Mouse (Mus musculus) midbrain, embryonic 12.5 days (tissue): ENCODE measurements around the gene Supt5. TPM values are rescaled to one million over a fixed set of nuclear protein-coding genes. Genes with fewer than 3 reads are reported as not detected.

ENCODE experiments used
- ATAC-seq: fragments of 200-750 bp; cut with Nextera tagmentation; 2 replicates; pipeline ENCODE4 v1.8.0; 2017; ENCODE audit warnings: low read depth, moderate TSS enrichment, moderate library complexity; ENCODE audit not compliant: low FRiP score
- H3K27ac ChIP-seq: fragments of 300-500 bp; sonication (generic); replicated peaks from 2 replicates; pipeline ENCODE4 v1.5.1; 2016; ENCODE audit warnings: mild to moderate bottlenecking
- H3K27me3 ChIP-seq: fragments of 300-500 bp; sonication (generic); 2 replicates; pipeline ENCODE4 v1.6.1; 2016; ENCODE audit warnings: mild to moderate bottlenecking
- H3K36me3 ChIP-seq: fragments of 300-500 bp; sonication (generic); 2 replicates; pipeline ENCODE4 v1.6.1; 2016
- H3K4me1 ChIP-seq: fragments of 300-500 bp; sonication (generic); 2 replicates; pipeline ENCODE4 v1.6.1; 2016
- H3K4me2 ChIP-seq: fragments of 300-500 bp; sonication (generic); replicated peaks from 2 replicates; pipeline ENCODE4 v1.6.1; 2016; ENCODE audit warnings: mild to moderate bottlenecking, moderate library complexity
- H3K4me3 ChIP-seq: fragments of 300-500 bp; sonication (generic); 2 replicates; pipeline ENCODE4 v1.5.1; 2016; ENCODE audit warnings: mild to moderate bottlenecking
- H3K9ac ChIP-seq: fragments of 300-500 bp; sonication (generic); replicated peaks from 2 replicates; pipeline ENCODE4 v1.6.1; 2016; ENCODE audit warnings: mild to moderate bottlenecking, moderate library complexity
- H3K9me3 ChIP-seq: fragments of 300-500 bp; sonication (generic); 2 replicates; pipeline ENCODE4 v1.6.1; 2016; ENCODE audit warnings: mild to moderate bottlenecking
- WGBS: fragments of 180-500 bp; shearing (Covaris S2); methylation state at CpG from one replicate; pipeline ENCODE4 v1.1.7; 2016; 5-methylcytosine and 5-hydroxymethylcytosine counted together
- polyA plus RNA-seq: library from polyadenylated mRNA; unstranded; fragments of >200 nt; fragmentation: Nextera tagmentation; extraction: Ambion mirVana; gene quantifications from 2 replicates; pipeline ENCODE4 v1.2.1, GENCODE M21; 2016

The Supt5 gene
- polyA plus RNA-seq, 1 experiment from 2014 or later, result 105 TPM

DNA sequence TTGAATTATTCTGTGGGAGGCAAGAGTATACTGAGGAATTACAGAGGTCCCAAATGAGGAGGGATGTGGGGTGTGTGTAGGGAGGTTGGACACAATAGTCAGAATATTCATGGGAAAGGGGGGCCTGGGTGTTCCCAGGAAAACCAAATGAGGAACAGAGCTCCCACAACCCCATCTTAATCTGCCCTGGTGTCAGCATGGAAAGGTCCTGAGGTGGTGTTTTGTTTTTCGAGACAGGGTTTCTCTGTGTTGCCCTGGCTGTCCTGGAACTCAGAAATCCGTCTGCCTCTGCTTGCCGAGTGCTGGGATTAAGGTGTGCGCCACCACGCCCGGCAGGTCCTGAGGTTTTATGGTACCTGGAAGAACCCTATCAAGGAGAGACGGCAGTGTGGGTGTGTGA is 19.9 kb upstream of the Supt5 start:
- peak; percentile 31; the same call in 1 of the 2 replicates for ATAC-seq
- peak overlapping the region; percentile 54 for H3K27ac ChIP-seq

GRCm38 (mm10) chr7:28357984-28358383 is 19.4 kb upstream of the Supt5 start:
- H3K9ac ChIP-seq, result peak overlapping the region; percentile 39
- peak; percentile 21; the same call in 1 of the 2 replicates for ATAC-seq

More for the DNA sequence above, 19.9 kb upstream of the Supt5 start:
- peaks cover 60% of the 10 kb centered on the region for H3K36me3 ChIP-seq
- 0 out of 2 replicates have a peak overlapping the region, but pooled peaks have one; percentile 2 for H3K4me2 ChIP-seq
- no peak overlapping the region for H3K4me3 ChIP-seq
- no peaks in the 10 kb centered on the region for H3K9me3 ChIP-seq
- H3K27me3 ChIP-seq, result no peaks in the 10 kb centered on the region
- H3K9ac ChIP-seq, result peak overlapping the region; percentile 39
- 39% methylated on average over 7 of the region's 7 CpGs for WGBS
- H3K4me1 ChIP-seq, result peaks cover 26% of the 10 kb centered on the region

DNA sequence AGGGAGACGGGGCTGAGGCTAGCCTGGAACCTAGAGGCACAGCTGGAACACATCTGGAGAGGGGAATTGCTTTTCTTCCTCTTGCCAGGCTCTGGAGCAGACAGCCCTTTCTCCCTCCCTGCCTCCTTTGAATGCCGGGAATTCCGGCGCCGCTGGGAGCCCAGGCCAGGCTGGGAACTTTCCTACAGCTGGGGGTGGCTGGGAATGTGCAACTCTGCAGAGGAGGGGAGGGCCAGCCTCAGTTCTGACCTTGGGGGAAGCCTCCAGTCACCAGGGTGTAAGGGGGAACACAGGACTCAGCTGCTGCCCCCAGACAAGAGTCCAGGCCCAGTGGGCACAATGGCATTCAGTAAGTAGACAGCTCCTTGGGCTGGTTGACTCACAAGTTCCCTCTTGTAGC is 18.4 kb upstream of the Supt5 start:
- no peaks in the 10 kb centered on the region for H3K9me3 ChIP-seq
- no peak for ATAC-seq
- H3K36me3 ChIP-seq, result peaks cover 59% of the 10 kb centered on the region
- no peak overlapping the region for H3K9ac ChIP-seq
- WGBS, result 3% methylated on average over 5 of the region's 5 CpGs
- H3K4me2 ChIP-seq, result no peak overlapping the region
- H3K4me3 ChIP-seq, result no peak overlapping the region
- H3K4me1 ChIP-seq, result peaks cover 28% of the 10 kb centered on the region
- no peaks in the 10 kb centered on the region for H3K27me3 ChIP-seq
- peak overlapping the region; percentile 54 for H3K27ac ChIP-seq

More at GRCm38 (mm10) chr7:28357984-28358383, 19.4 kb upstream of the Supt5 start:
- Histone ChIP-seq H3K4me3 (no peak overlapping the region), H3K27ac (peak overlapping the region; percentile 54), H3K27me3 (no peaks in the 10 kb centered on the region), H3K9me3 (no peaks in the 10 kb centered on the region), H3K36me3 (peaks cover 64% of the 10 kb centered on the region), H3K4me1 (peaks cover 26% of the 10 kb centered on the region), H3K4me2 (0 out of 2 replicates have a peak overlapping the region, but pooled peaks have one; percentile 2)
- 1% methylated on average over 5 of the region's 5 CpGs for WGBS

DNA sequence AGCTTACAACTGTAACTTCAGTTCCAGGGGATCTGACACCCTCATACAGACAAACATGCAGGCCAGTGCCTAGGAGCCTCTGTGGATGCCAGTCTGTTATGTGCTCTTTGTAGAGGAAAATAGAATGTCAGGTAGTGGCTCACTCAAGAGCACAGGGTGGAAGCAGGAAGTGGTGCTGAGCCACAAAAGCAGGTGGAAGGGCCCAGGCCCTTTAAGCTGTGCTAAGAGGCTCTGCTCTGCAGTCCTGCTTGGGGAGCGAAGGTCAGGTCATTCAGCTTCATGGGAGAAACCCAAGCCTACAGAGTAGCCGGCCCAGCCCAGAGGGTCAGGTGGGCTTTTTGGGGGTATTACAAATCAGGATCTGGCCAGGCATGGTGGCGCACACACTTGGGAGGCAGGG is 16.7 kb upstream of the Supt5 start:
- Histone ChIP-seq H3K4me3 (no peak overlapping the region), H3K36me3 (peaks cover 42% of the 10 kb centered on the region), H3K4me1 (peaks cover 38% of the 10 kb centered on the region), H3K27me3 (no peaks in the 10 kb centered on the region), H3K9ac (no peak overlapping the region), H3K4me2 (no peak overlapping the region), H3K27ac (no peak overlapping the region), H3K9me3 (no peaks in the 10 kb centered on the region)
- ATAC-seq, result no peak
- 87% methylated on average over 3 of the region's 3 CpGs for WGBS

DNA sequence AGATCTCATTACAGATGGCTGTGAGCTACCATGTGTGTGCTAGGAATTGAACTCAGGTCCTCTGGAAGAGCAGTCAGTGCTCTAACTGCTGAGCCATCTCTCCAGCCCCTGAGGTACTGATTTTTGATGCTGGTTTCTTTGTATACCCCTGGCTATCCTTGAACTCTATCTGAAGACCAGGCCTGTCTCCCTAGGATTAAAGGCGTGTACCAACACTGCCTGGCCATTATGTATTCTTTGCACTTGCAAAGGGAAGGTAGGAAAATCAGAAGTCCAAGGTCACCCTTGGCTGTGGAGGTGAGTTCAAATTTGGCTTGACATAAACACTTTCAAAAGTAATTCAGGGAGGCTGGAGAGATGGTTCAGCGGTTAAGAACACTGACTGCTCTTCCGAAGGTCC is 16.1 kb upstream of the Supt5 start:
- H3K4me2 ChIP-seq, result no peak overlapping the region
- H3K27me3 ChIP-seq, result no peaks in the 10 kb centered on the region
- H3K36me3 ChIP-seq, result peaks cover 36% of the 10 kb centered on the region
- no peak overlapping the region for H3K4me3 ChIP-seq
- H3K9me3 ChIP-seq, result no peaks in the 10 kb centered on the region
- H3K9ac ChIP-seq, result no peak overlapping the region
- no peak overlapping the region for H3K27ac ChIP-seq
- no peak for ATAC-seq
- 93% methylated on average over 3 of the region's 3 CpGs for WGBS
- peaks cover 43% of the 10 kb centered on the region for H3K4me1 ChIP-seq

DNA sequence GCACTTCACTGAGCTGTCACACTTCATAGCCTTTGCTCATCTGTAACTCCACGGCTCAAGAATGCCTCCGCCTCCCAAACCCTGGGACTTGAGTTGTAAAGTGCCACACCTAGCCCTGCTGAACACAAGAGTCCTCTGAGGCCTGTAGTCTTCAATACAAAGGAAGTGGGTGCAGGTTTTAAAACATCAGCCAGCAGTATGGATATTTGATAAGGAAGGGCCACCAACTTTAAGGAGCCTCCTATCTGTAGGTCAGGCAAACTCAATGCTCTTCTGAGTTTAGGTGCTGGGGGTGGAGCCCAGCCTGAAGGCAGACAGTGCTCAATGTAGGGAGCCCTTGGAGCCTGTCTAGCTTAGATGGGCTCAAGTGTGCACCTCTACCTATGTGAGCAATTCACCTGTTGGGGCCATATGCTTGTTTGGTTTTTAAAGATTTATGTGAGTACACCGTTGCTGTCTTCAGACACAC is 15.6 kb upstream of the Supt5 start:
- no peaks in the 10 kb centered on the region for H3K9me3 ChIP-seq
- H3K9ac ChIP-seq, result no peak overlapping the region
- H3K4me1 ChIP-seq, result peaks cover 44% of the 10 kb centered on the region
- H3K27ac ChIP-seq, result no peak overlapping the region
- no peaks in the 10 kb centered on the region for H3K27me3 ChIP-seq
- H3K4me2 ChIP-seq, result no peak overlapping the region
- 87% methylated on average over 3 of the region's 3 CpGs for whole genome bisulfite sequencing
- H3K36me3 ChIP-seq, result peaks cover 32% of the 10 kb centered on the region
- H3K4me3 ChIP-seq, result no peak overlapping the region
- no peak for ATAC-seq

DNA sequence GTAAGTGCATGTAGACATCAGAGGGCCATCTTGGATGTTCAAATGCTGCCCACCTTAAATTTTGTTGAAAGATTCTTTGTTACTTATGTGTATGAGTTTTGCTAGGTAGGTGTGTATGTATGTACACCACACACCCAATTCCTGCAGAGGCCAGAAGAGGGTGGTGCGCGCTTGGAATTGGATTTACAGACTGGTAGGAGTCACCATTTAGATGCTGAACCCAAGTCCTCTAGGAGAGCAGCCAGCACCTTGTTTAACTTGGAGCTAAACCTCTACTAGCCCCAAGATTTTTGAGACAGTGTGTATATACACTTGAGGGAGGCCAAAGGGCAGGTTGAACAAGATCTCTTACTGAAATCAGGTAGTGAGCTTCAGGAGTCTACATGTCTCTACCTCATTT is 14.7 kb upstream of the Supt5 start:
- H3K9ac ChIP-seq, result no peak overlapping the region
- ATAC-seq, result no peak
- no peak overlapping the region for H3K4me2 ChIP-seq
- no peaks in the 10 kb centered on the region for H3K27me3 ChIP-seq
- no peaks in the 10 kb centered on the region for H3K9me3 ChIP-seq
- WGBS, result 94% methylated on average over 2 of the region's 2 CpGs
- peaks cover 37% of the 10 kb centered on the region for H3K4me1 ChIP-seq
- no peak overlapping the region for H3K27ac ChIP-seq
- peaks cover 32% of the 10 kb centered on the region for H3K36me3 ChIP-seq
- no peak overlapping the region for H3K4me3 ChIP-seq

DNA sequence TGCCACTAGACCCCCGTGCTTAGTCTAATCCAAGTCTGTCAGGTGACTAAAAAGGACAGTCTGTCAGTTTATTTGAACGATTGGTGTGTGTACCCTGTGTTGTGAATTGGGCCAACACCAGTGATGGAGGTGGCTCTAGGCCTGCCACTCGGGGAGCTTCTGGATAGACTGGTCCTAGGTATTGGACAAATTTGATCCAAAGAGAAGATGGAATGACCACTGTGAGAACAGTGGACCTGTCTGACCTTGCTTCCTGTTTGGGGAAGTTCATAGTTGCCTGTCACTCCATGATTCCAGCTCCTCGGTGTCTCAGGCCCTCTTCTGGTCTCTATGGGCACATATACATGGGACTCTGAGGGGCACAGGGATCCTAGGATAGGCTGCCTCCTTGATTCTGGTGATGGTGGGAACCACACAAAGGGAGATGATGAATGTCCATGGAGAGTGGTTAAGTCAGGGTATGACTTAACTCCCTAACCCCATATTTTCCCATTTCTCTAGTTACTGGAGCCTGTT is 13.2 kb upstream of the Supt5 start:
- H3K27me3 ChIP-seq, result no peaks in the 10 kb centered on the region
- ATAC-seq, result no peak
- H3K9ac ChIP-seq, result peak overlapping the region; percentile 96
- peak overlapping the region; percentile 91 for H3K4me3 ChIP-seq
- peaks cover 32% of the 10 kb centered on the region for H3K36me3 ChIP-seq
- peaks cover 22% of the 10 kb centered on the region for H3K4me1 ChIP-seq
- peak overlapping the region; percentile 95 for H3K4me2 ChIP-seq
- 43% methylated on average over 4 of the region's 4 CpGs for WGBS
- no peak overlapping the region for H3K27ac ChIP-seq
- no peaks in the 10 kb centered on the region for H3K9me3 ChIP-seq

DNA sequence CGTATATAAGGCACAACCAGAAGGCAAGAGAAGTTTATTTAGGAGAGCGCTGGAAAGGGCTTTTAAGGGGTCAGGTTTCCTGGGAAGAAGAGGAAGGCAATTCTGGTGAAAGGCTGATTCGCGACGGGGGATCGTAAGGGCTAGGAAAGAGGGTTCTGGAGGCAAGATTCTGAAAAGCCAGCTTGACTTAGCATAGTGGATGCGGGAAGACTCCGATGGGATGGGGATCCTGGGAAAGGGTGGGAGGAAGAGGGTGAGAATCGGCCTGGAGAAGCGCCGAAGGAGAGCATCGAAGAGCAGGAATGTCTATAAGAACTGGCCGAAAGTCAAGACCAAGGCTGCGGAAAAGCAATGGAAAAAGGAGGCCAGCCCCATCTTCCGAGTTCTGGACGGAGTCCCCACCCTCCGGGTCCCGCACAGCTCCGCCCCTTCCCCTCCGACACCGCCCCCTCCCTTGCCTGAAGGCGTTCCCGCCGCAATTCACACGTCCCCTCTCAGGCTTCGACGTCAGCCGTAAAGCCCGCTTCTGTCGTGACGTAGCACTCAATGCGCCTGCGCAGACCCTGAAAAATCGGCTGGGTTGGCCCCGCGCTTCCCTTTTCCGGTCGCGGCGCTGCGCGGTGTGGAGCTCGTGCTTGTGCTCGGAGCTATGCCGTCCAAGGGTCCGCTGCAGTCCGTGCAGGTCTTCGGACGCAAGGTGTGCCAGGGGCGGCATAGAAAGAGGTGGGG is 11.8 kb upstream of the Supt5 start, which contains the start of gene Rps16:
Gene Rps16, plus strand, starts transcription at position 498 of the 729 bp plus-strand sequence.
- H3K4me1 ChIP-seq, result peaks cover 19% of the 10 kb centered on the region
- peak within 1 kb of the TSS; percentile 96 for H3K9ac ChIP-seq
- WGBS, result 1% methylated on average over 50 of the region's 50 CpGs
- H3K36me3 ChIP-seq, result peaks cover 27% of the 10 kb centered on the region
- peak within 1 kb of the TSS; percentile 91 for H3K4me3 ChIP-seq
- H3K27me3 ChIP-seq, result no peaks in the 10 kb centered on the region
- ATAC-seq, result peak; percentile 93
- H3K9me3 ChIP-seq, result no peaks in the 10 kb centered on the region
- peak within 1 kb of the TSS; percentile 95 for H3K4me2 ChIP-seq
- H3K27ac ChIP-seq, result peak within 1 kb of the TSS; percentile 81

DNA sequence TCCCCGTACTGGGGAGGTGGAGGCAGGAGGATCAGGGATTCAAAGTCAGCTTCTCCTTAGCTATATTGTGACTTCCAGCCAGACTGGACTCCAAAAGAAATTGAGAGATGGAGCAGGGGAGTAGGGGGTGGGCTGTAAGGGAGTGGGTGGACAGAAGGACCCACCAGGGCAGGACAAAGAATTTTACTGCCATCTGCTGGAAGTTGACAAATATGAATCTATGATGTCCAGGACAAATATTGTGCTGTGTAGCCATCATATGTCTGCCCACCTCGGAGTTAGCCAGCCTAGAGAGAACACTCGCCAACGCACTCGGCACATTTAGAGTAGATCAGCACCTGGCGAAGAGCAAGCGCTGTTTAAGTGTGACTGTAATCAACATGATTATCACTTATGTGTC is 10.1 kb upstream of the Supt5 start:
- ATAC-seq, result no peak
- WGBS, result 85% methylated on average over 7 of the region's 7 CpGs
- Histone ChIP-seq H3K4me1 (peaks cover 19% of the 10 kb centered on the region), H3K9ac (no peak overlapping the region), H3K4me3 (no peak overlapping the region), H3K27ac (no peak overlapping the region), H3K27me3 (no peaks in the 10 kb centered on the region), H3K4me2 (no peak overlapping the region), H3K9me3 (no peaks in the 10 kb centered on the region), H3K36me3 (peaks cover 11% of the 10 kb centered on the region)

- 0 out of 2 replicates have a peak, but pooled peaks cover 3% of the 10 kb centered on the region for H3K36me3 ChIP-seq
- no peaks in the 10 kb centered on the region for H3K27me3 ChIP-seq
- 85% methylated on average over 3 of the region's 3 CpGs for WGBS
- no peak overlapping the region for H3K4me2 ChIP-seq
- ATAC-seq, result no peak
- peaks cover 19% of the 10 kb centered on the region for H3K4me1 ChIP-seq
- no peaks in the 10 kb centered on the region for H3K9me3 ChIP-seq
- no peak overlapping the region for H3K27ac ChIP-seq
- no peak overlapping the region for H3K9ac ChIP-seq
- no peak overlapping the region for H3K4me3 ChIP-seq
Measured at GRCm38 (mm10) chr7:28347746-28348145, 9.2 kb upstream of the Supt5 start.

DNA sequence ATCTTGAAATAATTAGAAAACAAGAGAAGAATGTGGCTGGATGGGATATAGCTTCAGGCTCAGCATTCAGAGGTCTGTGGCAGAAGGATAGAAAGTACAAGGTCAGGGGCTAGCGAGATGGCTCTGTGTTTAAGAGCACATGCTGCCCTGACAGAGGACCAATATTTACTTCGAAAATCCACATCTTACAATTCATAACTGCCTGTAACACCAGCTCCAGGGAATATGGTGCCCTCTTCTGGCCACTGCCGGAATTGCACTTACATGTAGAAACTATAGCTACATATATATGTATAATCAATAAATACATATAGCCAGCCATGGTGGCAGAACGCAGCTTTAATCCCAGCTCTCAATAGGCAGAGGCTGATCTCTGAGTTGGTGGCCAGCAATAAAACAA is 6.1 kb upstream of the Supt5 start:
- no peak for ATAC-seq
- peaks cover 2% of the 10 kb centered on the region for H3K4me1 ChIP-seq
- H3K9ac ChIP-seq, result no peak overlapping the region
- WGBS, result 8% methylated on average over 4 of the region's 4 CpGs
- H3K4me2 ChIP-seq, result no peak overlapping the region
- H3K36me3 ChIP-seq, result no peaks in the 10 kb centered on the region
- no peak overlapping the region for H3K27ac ChIP-seq
- H3K27me3 ChIP-seq, result no peaks in the 10 kb centered on the region; the same call in 1 of the 2 replicates
- no peaks in the 10 kb centered on the region for H3K9me3 ChIP-seq
- no peak overlapping the region for H3K4me3 ChIP-seq
